Mouse (Mus musculus): ENCODE measurements at regions not wholly inside any gene's neighbourhood (a gene's known extent, or its start where the extent isn't known, plus 50 kb on each side); places are given as distances from the start of the nearest gene placed in this dataset.

GRCm38 (mm10) chr3:34426955-34427354 lies 223.2 kb upstream of the Sox2 start:
- Histone ChIP-seq H3K4me3 (no peak overlapping the region), H3K27ac (no peak overlapping the region)
- intact Hi-C loops (cut with DNase I) = no loop called here
- no peak for DNase-seq (ENCODE audit: extremely low spot score in 1 of 2, low spot score in 2 of 2)
- no peak for TF ChIP-seq CTCF (IDR thresholded peaks at IDR 0.05)

- no peak overlapping the region for H3K27ac ChIP-seq
- no peak for DNase-seq (ENCODE audit: extremely low spot score in 1 of 2, low spot score in 2 of 2)
Observed at GRCm38 (mm10) chr3:34411915-34412306, 238.3 kb upstream of the Sox2 start.

GRCm38 (mm10) chr3:34411142-34411914 lies 238.9 kb upstream of the Sox2 start:
- DNase-seq (ENCODE audit: extremely low spot score in 1 of 2, low spot score in 2 of 2) = no peak
- no peak overlapping the region for H3K27ac ChIP-seq
- H3K4me3 ChIP-seq = no peak overlapping the region
- TF ChIP-seq CTCF (IDR thresholded peaks at IDR 0.05) = no peak
- intact Hi-C loops (cut with DNase I) = no loop called here

More at GRCm38 (mm10) chr3:34411915-34412306, 238.3 kb upstream of the Sox2 start:
- no peak for TF ChIP-seq CTCF (IDR thresholded peaks at IDR 0.05)
- intact Hi-C loops (cut with DNase I) = no loop called here
- H3K4me3 ChIP-seq = no peak overlapping the region

GRCm38 (mm10) chr3:34403586-34403985 lies 246.6 kb upstream of the Sox2 start:
- Histone ChIP-seq H3K27ac (no peak overlapping the region), H3K4me3 (no peak overlapping the region)
- intact Hi-C loops (cut with DNase I) = no loop called here
- no peak for TF ChIP-seq CTCF (IDR thresholded peaks at IDR 0.05)
- peak in 1 of 2 experiments; percentile 34 for DNase-seq (ENCODE audit: extremely low spot score in 1 of 2, low spot score in 2 of 2)

GRCm38 (mm10) chr3:34391275-34391674 lies 258.9 kb upstream of the Sox2 start:
- TF ChIP-seq CTCF (IDR thresholded peaks at IDR 0.05) = no peak; the same call in 1 of the 2 replicates
- intact Hi-C loops (cut with DNase I) = no loop called here

GRCm38 (mm10) chr3:34384965-34385505 lies 265.2 kb upstream of the Sox2 start:
- no peak overlapping the region for H3K27ac ChIP-seq
- TF ChIP-seq CTCF (IDR thresholded peaks at IDR 0.05) = no peak
- H3K4me3 ChIP-seq = no peak overlapping the region
- intact Hi-C loops (cut with DNase I) = no loop called here
- DNase-seq (ENCODE audit: extremely low spot score in 1 of 2, low spot score in 2 of 2) = no peak

More at GRCm38 (mm10) chr3:34391275-34391674, 258.9 kb upstream of the Sox2 start:
- H3K4me3 ChIP-seq = no peak overlapping the region
- H3K27ac ChIP-seq = no peak overlapping the region
- DNase-seq (ENCODE audit: extremely low spot score in 1 of 2, low spot score in 2 of 2) = no peak

GRCm38 (mm10) chr3:34377913-34378312 lies 272.3 kb upstream of the Sox2 start:
- no peak overlapping the region for H3K27ac ChIP-seq
- H3K4me3 ChIP-seq = no peak overlapping the region
- no peak for TF ChIP-seq CTCF (IDR thresholded peaks at IDR 0.05)
- intact Hi-C loops (cut with DNase I) = no loop called here
- no peak for DNase-seq (ENCODE audit: extremely low spot score in 1 of 2, low spot score in 2 of 2)

GRCm38 (mm10) chr3:34377329-34377728 lies 272.9 kb upstream of the Sox2 start:
- H3K4me3 ChIP-seq = no peak overlapping the region
- peak in 1 of 2 experiments; percentile 5 for DNase-seq (ENCODE audit: extremely low spot score in 1 of 2, low spot score in 2 of 2)
- no peak overlapping the region for H3K27ac ChIP-seq
- intact Hi-C loops (cut with DNase I) = no loop called here
- no peak for TF ChIP-seq CTCF (IDR thresholded peaks at IDR 0.05)

GRCm38 (mm10) chr3:34371418-34371817 lies 278.8 kb upstream of the Sox2 start:
- intact Hi-C loops (cut with DNase I) = no loop called here
- Histone ChIP-seq H3K27ac (no peak overlapping the region), H3K4me3 (no peak overlapping the region)
- peak in 1 of 2 experiments; percentile 3 for DNase-seq (ENCODE audit: extremely low spot score in 1 of 2, low spot score in 2 of 2)
- no peak for TF ChIP-seq CTCF (IDR thresholded peaks at IDR 0.05)

- intact Hi-C loops (cut with DNase I) = no loop called here
- no peak for DNase-seq (ENCODE audit: extremely low spot score in 1 of 2, low spot score in 2 of 2)
- Histone ChIP-seq H3K27ac (no peak overlapping the region), H3K4me3 (no peak overlapping the region)
- no peak for TF ChIP-seq CTCF (IDR thresholded peaks at IDR 0.05)
Observed at GRCm38 (mm10) chr3:34338100-34338499, 257.0 kb upstream of the Dnajc19 start.

- no peak for DNase-seq (ENCODE audit: extremely low spot score in 1 of 2, low spot score in 2 of 2)
- intact Hi-C loops (cut with DNase I) = loop anchor here (5.0 kb wide), 1 partner anchor 1149 kb away; no protein-coding TSS in a partner anchor
- no peak for TF ChIP-seq CTCF (IDR thresholded peaks at IDR 0.05)
- H3K27ac ChIP-seq = no peak overlapping the region
- no peak overlapping the region for H3K4me3 ChIP-seq
Observed at GRCm38 (mm10) chr3:34333555-34333954, 252.4 kb upstream of the Dnajc19 start.

- intact Hi-C loops (cut with DNase I) = loop anchor here (5.0 kb wide), 1 partner anchor 1150 kb away; no protein-coding TSS in a partner anchor
- no peak overlapping the region for H3K4me3 ChIP-seq
- no peak for TF ChIP-seq CTCF (IDR thresholded peaks at IDR 0.05)
- H3K27ac ChIP-seq = no peak overlapping the region
- DNase-seq (ENCODE audit: extremely low spot score in 1 of 2, low spot score in 2 of 2) = no peak
Observed at GRCm38 (mm10) chr3:34331889-34332276, 250.8 kb upstream of the Dnajc19 start.

Measured in left cerebral cortex, adult 2 months (tissue).